Mouse (Mus musculus) kidney, embryonic 14.5 days (tissue): ENCODE measurements around the gene Cog5. TPM values are rescaled to one million over a fixed set of nuclear protein-coding genes. Genes with fewer than 3 reads are reported as not detected.

Experiments
- ATAC-seq: fragments of 200-750 bp; cut with Nextera tagmentation; 2 replicates; pipeline ENCODE4 v1.8.0; 2017; ENCODE audit warnings: moderate number of reproducible peaks, mild to moderate bottlenecking, moderate TSS enrichment, moderate library complexity; ENCODE audit not compliant: low FRiP score, low TSS enrichment
- H3K27ac ChIP-seq: fragments of 300-500 bp; sonication (generic); 2 replicates; pipeline ENCODE4 v1.5.1; 2014; ENCODE audit warnings: low read depth, mild to moderate bottlenecking, low read length, moderate library complexity, mixed read lengths
- H3K27me3 ChIP-seq: fragments of 300-500 bp; sonication (generic); 2 replicates; pipeline ENCODE4 v1.6.1; 2014; ENCODE audit warnings: mild to moderate bottlenecking, low read length; ENCODE audit not compliant: control insufficient read depth, insufficient read depth
- H3K36me3 ChIP-seq: fragments of 300-500 bp; sonication (generic); 2 replicates; pipeline ENCODE4 v1.6.1; 2014; ENCODE audit warnings: low read length, mixed read lengths; ENCODE audit not compliant: control insufficient read depth, insufficient read depth
- H3K4me1 ChIP-seq: fragments of 300-500 bp; sonication (generic); 2 replicates; pipeline ENCODE4 v1.6.1; 2014; ENCODE audit warnings: low read length, mixed read lengths; ENCODE audit not compliant: control insufficient read depth, insufficient read depth
- H3K4me2 ChIP-seq: fragments of 300-500 bp; sonication (generic); replicated peaks from 2 replicates; pipeline ENCODE4 v1.6.1; 2014; ENCODE audit warnings: low read depth, mild to moderate bottlenecking, low read length
- H3K4me3 ChIP-seq: fragments of 300-500 bp; sonication (generic); 2 replicates; pipeline ENCODE4 v1.5.1; 2014; ENCODE audit warnings: mild to moderate bottlenecking, low read length
- H3K9ac ChIP-seq: fragments of 300-500 bp; sonication (generic); 2 replicates; pipeline ENCODE4 v1.6.1; 2014; ENCODE audit warnings: low read depth, mild to moderate bottlenecking, low read length, moderate library complexity
- H3K9me3 ChIP-seq: fragments of 300-500 bp; sonication (generic); 2 replicates; pipeline ENCODE4 v1.6.1; 2016; ENCODE audit warnings: low read length; ENCODE audit not compliant: control insufficient read depth
- WGBS: fragments of 180-500 bp; shearing (Covaris S2); extraction: QIAGEN DNeasy Blood & Tissue Kit; methylation state at CpG from one replicate; pipeline ENCODE4 v1.1.7; 2014; 5-methylcytosine and 5-hydroxymethylcytosine counted together
- polyA plus RNA-seq: library from polyadenylated mRNA; unstranded; fragments of >200 nt; fragmentation: Nextera tagmentation; extraction: Ambion mirVana; gene quantifications from 2 replicates; pipeline ENCODE4 v1.2.1, GENCODE M21; 2014

Cog5 gene
- polyA plus RNA-seq, 1 experiment from 2014 or later, result 37.4 TPM

GRCm38 (mm10) chr12:31848630-31849415 lies 194.2 kb downstream of the Cog5 start:
- no peak overlapping the region for H3K4me2 ChIP-seq
- H3K9me3 ChIP-seq, result no peaks in the 10 kb centered on the region
- H3K36me3 ChIP-seq, result no peaks in the 10 kb centered on the region
- 89% methylated on average over 5 of the region's 5 CpGs for WGBS
- no peaks in the 10 kb centered on the region for H3K27me3 ChIP-seq
- ATAC-seq, result no peak
- H3K4me1 ChIP-seq, result no peaks in the 10 kb centered on the region
- no peak overlapping the region for H3K9ac ChIP-seq
- H3K27ac ChIP-seq, result no peak overlapping the region
- no peak overlapping the region for H3K4me3 ChIP-seq

DNA sequence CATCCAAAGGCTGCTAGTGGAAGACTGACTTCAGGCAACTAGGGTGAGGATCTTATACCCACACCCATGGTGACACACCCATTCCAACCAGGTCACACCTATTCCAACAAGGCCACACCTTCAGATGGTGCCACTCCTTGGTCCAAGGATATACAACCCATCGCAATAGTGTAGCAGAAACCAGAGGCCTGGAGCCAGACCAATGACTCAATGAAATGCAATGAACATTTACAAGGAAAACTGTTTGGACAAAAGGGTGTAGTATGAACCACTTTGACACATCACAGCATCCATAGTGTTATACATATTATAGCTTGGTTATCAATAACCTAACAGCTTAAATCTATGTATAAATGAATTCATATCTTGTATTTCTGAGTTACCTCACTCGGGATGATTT lies 194.9 kb downstream of the Cog5 start:
- Histone ChIP-seq H3K27me3 (no peaks in the 10 kb centered on the region), H3K4me1 (no peaks in the 10 kb centered on the region), H3K27ac (no peak overlapping the region), H3K9ac (no peak overlapping the region), H3K36me3 (no peaks in the 10 kb centered on the region), H3K9me3 (no peaks in the 10 kb centered on the region), H3K4me3 (no peak overlapping the region), H3K4me2 (no peak overlapping the region)
- no peak for ATAC-seq
- 97% methylated on average over 2 of the region's 2 CpGs for WGBS

DNA sequence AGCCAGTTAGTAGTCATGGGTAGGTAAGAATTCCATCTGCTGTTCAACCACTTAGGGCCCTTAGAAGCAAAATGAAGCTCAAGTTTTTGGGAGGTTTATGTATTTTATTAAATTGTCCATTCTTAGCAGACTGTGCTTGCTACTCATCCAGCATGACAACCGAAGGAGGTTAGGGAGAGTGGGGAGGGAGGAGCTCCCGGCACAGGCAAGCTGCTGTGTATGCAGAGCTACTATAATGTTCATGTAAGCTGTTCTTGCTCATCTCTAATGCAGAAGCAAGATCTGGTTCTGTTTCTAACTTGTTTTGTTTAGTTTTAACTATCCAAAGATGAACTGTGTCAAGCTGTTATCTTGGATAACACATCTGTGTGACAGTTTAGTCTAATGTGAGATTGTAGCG lies 199.4 kb downstream of the Cog5 start:
- H3K4me2 ChIP-seq, result no peak overlapping the region
- no peak overlapping the region for H3K27ac ChIP-seq
- no peaks in the 10 kb centered on the region for H3K9me3 ChIP-seq
- H3K27me3 ChIP-seq, result no peaks in the 10 kb centered on the region
- no peak overlapping the region for H3K9ac ChIP-seq
- H3K36me3 ChIP-seq, result no peaks in the 10 kb centered on the region
- ATAC-seq, result no peak
- no peak overlapping the region for H3K4me3 ChIP-seq
- H3K4me1 ChIP-seq, result no peaks in the 10 kb centered on the region
- 75% methylated on average over 3 of the region's 3 CpGs for WGBS

DNA sequence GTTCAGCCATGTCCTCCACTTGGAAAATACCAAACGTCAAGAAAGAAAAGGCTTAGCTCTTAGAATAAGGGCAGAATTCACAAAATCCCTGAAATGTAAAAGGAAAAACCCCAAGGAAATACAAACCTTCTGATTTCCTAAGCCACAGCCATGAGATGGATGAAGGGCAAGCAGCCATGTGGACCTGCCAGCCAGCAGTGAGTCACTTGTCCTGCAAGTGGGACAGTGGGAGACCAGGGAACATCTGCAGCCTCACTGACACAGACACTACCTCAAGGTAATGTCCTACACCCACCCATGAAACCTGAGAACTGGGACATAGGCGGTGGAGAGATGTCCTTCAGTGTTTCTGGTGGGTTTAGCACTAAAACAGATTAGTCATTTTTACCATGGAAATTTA lies 200.1 kb downstream of the Cog5 start:
- no peak for ATAC-seq
- Histone ChIP-seq H3K9ac (no peak overlapping the region), H3K4me2 (no peak overlapping the region), H3K36me3 (no peaks in the 10 kb centered on the region), H3K4me1 (no peaks in the 10 kb centered on the region), H3K27ac (no peak overlapping the region), H3K4me3 (no peak overlapping the region), H3K27me3 (no peaks in the 10 kb centered on the region), H3K9me3 (no peaks in the 10 kb centered on the region)
- 66% methylated on average over 2 of the region's 2 CpGs for WGBS

DNA sequence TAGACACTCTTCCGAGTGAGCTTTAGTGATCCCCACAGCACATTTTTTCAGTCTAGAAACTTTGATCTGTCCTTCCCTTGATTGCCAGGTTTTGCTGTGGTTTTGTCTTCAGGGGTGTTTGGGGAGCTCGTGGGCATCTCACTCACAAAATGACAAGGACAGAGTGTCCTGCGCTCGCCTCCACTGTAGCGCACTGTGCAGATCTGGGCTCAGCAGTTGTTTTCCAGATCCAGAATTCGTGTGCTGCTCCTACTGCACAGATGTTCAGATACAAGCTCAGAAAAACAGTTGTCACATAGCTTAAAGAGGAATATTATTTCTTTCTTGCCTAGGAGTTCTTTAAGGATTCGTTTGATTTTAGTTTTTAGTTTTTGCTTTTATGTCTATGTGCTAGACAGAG lies 203.1 kb downstream of the Cog5 start:
- no peaks in the 10 kb centered on the region for H3K27me3 ChIP-seq
- no peak overlapping the region for H3K4me2 ChIP-seq
- no peak overlapping the region for H3K9ac ChIP-seq
- H3K27ac ChIP-seq, result no peak overlapping the region
- H3K4me1 ChIP-seq, result no peaks in the 10 kb centered on the region
- WGBS, result 90% methylated on average over 7 of the region's 7 CpGs
- no peak for ATAC-seq
- H3K36me3 ChIP-seq, result no peaks in the 10 kb centered on the region
- no peaks in the 10 kb centered on the region for H3K9me3 ChIP-seq
- no peak overlapping the region for H3K4me3 ChIP-seq

DNA sequence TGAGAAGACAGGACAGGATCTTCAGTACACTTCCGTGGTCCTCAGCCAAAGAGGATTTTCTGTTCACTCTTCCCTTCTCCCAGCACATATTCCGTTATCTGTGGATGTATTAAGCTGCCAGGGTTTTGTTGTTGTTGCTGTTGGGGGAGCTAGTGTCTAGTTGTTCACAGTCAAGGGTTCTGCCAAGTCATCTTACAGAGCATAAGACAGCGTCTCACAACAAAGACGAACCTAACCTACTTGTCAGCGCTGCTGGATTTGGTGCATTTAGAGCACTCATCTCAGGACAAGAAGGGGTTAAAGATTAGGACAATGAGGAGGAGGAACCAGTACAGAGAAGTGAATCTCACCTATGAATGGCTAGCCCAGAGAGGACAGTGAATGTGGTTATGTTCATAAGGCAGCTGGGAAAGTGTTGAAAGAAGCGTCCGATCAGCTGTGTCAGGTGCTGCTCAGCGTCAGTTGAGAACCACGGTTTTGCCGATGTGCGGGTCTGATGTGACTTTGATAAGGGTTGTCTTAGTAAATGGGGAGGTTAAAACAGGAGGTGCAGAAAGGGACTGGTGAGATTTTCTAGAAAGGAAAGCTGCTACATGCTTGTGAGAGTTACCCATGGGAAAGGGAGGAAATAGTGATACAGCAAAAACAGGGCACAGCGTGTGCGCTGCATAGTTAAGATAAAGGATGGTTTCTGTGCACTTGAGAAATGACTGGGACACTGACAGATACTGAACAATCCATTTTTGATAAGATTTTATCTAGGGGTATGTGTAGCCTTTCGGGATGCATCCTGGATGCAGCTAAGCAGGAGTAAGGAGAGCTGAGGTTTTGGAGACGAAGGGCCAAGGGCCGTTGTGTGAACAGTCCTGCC lies 208.2 kb downstream of the Cog5 start:
- ATAC-seq, result no peak
- Histone ChIP-seq H3K36me3 (no peaks in the 10 kb centered on the region), H3K9ac (no peak overlapping the region), H3K4me1 (no peaks in the 10 kb centered on the region), H3K4me2 (no peak overlapping the region), H3K9me3 (no peaks in the 10 kb centered on the region), H3K27ac (no peak overlapping the region), H3K27me3 (no peaks in the 10 kb centered on the region), H3K4me3 (no peak overlapping the region)
- WGBS, result 88% methylated on average over 16 of the region's 16 CpGs

- ATAC-seq, result no peak
- no peak overlapping the region for H3K9ac ChIP-seq
- H3K27ac ChIP-seq, result no peak overlapping the region
- no peak overlapping the region for H3K4me3 ChIP-seq
- H3K4me2 ChIP-seq, result no peak overlapping the region
- WGBS, result 83% methylated on average over 4 of the region's 4 CpGs
- H3K9me3 ChIP-seq, result no peaks in the 10 kb centered on the region
- no peaks in the 10 kb centered on the region for H3K36me3 ChIP-seq
- H3K27me3 ChIP-seq, result no peaks in the 10 kb centered on the region
- H3K4me1 ChIP-seq, result no peaks in the 10 kb centered on the region
Measured at GRCm38 (mm10) chr12:31876775-31877174, 222.1 kb downstream of the Cog5 start.

- WGBS, result 57% methylated on average over 1 of the region's 1 CpGs
- H3K4me3 ChIP-seq, result no peak overlapping the region
- H3K36me3 ChIP-seq, result peaks cover 4% of the 10 kb centered on the region; the same call in 1 of the 2 replicates
Measured at GRCm38 (mm10) chr12:31882736-31883135, 228.1 kb downstream of the Cog5 start.

GRCm38 (mm10) chr12:31884365-31884764 lies 229.7 kb downstream of the Cog5 start:
- Histone ChIP-seq H3K27ac (no peak overlapping the region), H3K9me3 (no peaks in the 10 kb centered on the region), H3K4me2 (no peak overlapping the region), H3K4me1 (no peaks in the 10 kb centered on the region), H3K27me3 (no peaks in the 10 kb centered on the region), H3K36me3 (peaks cover 4% of the 10 kb centered on the region; the same call in 1 of the 2 replicates), H3K9ac (no peak overlapping the region), H3K4me3 (no peak overlapping the region)
- ATAC-seq, result no peak
- 89% methylated on average over 4 of the region's 4 CpGs for WGBS

More at GRCm38 (mm10) chr12:31882736-31883135, 228.1 kb downstream of the Cog5 start:
- no peak for ATAC-seq
- H3K4me2 ChIP-seq, result no peak overlapping the region
- H3K27me3 ChIP-seq, result no peaks in the 10 kb centered on the region
- H3K27ac ChIP-seq, result no peak overlapping the region
- no peaks in the 10 kb centered on the region for H3K9me3 ChIP-seq
- no peaks in the 10 kb centered on the region for H3K4me1 ChIP-seq
- no peak overlapping the region for H3K9ac ChIP-seq
